Mouse (Mus musculus): ENCODE results near the gene Crxos. TPM values are rescaled to one million over a fixed set of nuclear protein-coding genes. Genes with fewer than 3 reads are reported as not detected.
"Not testable (repeated sequence)": the region's sequence is repeated elsewhere in the genome, so short reads cannot be mapped to it uniquely, and the experiment has no call there.

The Crxos gene
- not detected for total RNA-seq (2021)
- long read RNA-seq, experiment 1 = 0 reads
- long read RNA-seq, experiment 2 = 0 reads

- DNase-seq = no peak
These were observed at the start of gene Crxos for GRCm38 (mm10) chr7:15882317-15882716. TSS of gene Crxos (plus strand) at chr7:15882617.

DNA sequence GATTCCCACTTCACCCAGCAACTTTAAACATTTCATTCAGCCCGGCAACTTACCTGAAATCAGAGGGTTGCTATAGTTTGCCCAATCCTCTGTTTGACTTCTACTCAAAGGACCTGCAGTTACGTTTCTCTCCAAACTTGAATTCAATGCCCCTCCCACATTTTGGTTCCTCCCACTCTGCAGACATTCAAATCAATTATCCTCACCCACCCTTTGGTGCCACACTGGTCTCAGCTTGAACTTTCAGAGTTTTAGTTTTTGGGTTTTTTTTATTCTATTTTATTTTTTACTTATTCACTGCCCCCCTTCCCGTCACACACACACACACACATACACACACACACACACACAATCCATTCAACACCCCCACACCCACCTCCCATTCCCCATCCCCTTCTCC lies 42.8 kb upstream of the Crxos start, which contains the start of gene Obox6:
Obox6 (minus strand) TSS at position 101 of the 400 bp plus-strand sequence.
- DNase-seq = no peak

DNA sequence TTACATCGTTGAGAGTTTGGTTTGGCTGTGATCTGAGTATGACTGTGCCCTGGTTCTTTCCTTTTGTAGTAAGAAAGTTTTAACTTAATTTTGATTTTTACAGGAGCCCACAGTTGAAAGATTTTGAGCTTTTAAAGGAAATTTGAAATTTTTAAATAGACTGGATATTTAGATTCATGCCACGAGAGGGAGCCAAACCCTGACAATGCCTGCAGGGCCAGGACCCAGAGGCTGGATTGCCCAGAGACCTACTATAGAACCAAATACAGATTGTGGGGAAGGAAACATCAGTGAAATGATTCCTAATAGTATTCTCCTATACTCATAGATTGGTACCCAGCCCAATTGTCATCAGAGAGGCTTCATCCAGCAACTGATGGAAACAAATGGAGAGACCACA lies 22.8 kb upstream of the Crxos start:
- DNase-seq = no peak

DNA sequence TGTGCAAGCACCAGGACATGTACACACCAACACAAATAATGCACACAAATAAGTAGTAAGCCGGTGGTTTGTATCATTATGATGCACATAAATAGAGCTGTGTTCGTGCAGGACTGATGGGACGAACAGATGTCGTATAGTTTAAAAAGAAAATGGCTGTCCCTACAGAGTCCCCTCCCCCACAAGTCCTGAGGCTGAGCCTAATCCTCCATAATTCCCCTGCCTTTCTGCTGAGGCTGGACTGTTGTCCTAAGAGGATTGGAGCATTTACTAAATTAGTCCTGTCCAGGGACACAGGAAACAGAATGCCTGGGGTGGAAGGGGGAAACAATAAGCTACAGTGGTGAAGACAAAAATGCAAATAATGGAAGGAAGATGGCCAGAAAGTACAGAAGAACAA lies 18.3 kb upstream of the Crxos start:
- no peak for DNase-seq

DNA sequence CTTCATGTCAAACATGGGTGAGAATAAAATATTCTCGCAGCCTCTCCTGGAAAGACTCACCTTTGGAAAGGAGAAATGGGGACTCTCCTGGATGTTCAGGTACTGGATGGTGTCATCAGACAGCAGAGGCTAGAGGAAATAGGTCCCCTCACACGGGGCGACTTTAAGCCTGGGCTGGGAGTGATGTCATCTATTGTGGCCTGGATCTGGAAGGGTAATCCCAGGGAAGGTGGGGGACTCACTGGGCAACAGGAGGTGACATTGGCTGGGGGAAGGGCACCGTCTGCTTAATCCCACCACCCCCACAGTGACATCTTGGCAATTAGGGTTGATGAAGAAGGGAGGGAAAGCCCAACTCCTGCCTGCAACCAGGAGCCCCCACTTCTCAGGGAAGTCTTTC lies 2.7 kb upstream of the Crxos start, which contains the start of gene Crx:
Crx (minus strand) TSS at position 213 of the 400 bp plus-strand sequence.
- DNase-seq = no peak

DNA sequence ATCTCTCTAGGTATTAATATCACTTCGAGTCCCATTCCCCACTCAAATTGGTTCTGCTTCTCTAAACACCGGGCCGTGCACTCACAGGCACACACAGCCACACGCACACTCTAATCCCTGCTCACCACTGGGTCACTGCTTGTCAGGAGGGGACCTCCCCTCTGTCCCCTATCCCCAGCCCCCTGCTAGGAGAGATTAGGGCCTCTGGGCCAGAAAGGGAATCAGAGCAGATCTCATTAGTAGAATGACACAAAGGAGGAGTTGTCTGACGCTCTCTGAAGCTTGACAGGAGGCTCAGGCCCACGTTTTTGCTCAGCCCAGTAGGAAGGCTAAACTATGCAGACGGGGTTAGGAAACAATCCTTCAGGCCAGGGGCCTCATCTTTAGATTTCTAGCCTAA lies 1.0 kb upstream of the Crxos start:
- DNase-seq = no peak

- DNase-seq = no peak
These were observed 586 bp upstream of the Crxos start for GRCm38 (mm10) chr7:15881831-15882230.

GRCm38 (mm10) chr7:15884127-15884526 lies 1.7 kb downstream of the Crxos start:
- DNase-seq = no peak

DNA sequence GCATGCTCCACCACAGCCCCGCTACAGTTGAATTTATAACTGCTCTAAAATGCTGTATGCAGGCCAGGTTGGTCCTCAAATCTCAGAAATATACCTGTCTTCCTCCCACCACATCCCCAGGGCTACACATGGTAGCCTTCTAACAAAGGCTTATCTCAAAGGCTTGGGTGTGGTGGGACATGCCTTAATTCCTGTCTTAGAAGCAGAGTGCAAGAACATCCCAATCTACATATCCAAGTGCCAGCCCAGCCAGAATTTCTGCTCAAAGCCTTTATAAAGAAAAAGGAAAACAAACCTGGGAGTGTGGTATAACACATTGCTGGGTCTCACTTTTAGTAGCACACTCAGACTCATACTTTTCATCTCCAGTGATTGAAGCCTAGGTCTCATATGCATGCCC lies 11.8 kb downstream of the Crxos start:
- no peak for DNase-seq

- no peak for DNase-seq
These were observed 19.1 kb downstream of the Crxos start for GRCm38 (mm10) chr7:15901366-15902048.

- DNase-seq = no peak
These were observed 23.4 kb downstream of the Crxos start for GRCm38 (mm10) chr7:15905861-15906260.

GRCm38 (mm10) chr7:15906602-15907001 lies 24.2 kb downstream of the Crxos start:
- no peak for DNase-seq

DNA sequence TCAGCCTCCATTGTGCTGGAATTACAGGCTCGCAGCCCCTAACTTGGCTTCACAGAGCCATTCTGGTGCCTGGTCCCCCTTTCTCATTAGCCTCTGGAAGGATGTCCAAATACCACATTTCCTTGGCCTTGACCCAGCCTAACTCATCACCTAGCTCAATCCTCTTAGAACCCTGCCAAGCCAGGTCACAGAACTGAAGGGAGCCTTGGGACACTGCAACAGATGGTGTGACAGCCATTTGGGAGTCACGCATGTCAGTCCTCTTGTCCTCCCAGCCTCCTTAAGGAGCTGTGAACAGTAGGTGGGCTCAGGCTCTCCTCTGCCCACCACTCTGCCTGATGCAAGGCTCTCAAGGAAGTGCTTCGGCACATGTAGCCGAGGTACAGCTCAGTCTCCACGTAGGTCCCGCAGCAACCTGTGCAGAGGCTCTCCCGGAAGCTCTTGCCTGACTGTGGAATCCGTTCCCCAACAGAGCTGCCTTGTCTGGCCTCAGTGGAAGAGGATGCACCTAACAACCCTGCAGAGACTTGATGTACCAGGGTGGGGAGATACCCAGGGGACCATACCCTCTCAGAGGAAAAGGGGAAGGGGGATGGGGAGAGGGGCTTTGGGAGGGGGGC lies 25.7 kb downstream of the Crxos start:
- no peak for DNase-seq

DNA sequence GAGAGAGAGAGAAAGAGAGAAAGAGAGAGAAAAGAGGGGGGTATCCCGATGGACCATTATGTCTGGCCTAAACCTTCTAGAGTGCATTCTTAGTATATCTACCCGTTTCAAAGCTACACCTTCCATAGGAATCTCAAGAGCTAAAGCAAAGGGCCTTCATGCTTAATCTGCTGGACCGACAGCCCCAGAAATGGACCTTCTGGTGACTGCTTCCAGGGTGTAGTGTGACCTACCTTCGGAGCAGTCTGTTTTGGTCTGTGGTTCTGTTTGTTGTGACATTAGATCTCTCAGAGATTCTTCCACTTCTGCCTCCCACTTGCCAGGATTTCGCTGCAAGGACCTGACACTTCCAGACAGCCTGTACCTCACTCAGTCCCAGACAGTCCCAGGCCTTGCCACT lies 28.1 kb downstream of the Crxos start:
- no peak for DNase-seq

GRCm38 (mm10) chr7:15912183-15912582 lies 29.8 kb downstream of the Crxos start:
- peak; percentile 81 for DNase-seq

- peak; percentile 41 for DNase-seq
These were observed 31.8 kb downstream of the Crxos start for GRCm38 (mm10) chr7:15914252-15914651.

DNA sequence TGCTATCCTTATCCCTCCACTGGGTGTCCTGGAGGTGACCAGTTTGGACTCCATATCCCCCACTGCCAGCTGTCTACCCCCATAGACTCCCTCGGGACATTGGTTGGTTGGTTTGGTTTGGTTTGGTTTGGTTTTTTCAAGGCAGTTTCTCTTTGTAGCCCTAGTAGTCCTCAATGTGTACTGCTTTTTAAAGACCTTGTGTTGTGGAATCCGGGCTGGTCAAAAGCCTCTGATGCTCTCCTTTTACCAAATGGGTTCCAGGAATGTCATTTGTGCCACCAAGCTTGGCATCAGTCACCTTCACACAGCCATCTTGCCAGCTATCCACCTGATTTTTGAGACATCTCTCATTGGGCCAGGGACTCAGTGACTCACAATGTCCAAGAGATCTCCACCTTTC lies 32.3 kb downstream of the Crxos start:
- no peak for DNase-seq

DNA sequence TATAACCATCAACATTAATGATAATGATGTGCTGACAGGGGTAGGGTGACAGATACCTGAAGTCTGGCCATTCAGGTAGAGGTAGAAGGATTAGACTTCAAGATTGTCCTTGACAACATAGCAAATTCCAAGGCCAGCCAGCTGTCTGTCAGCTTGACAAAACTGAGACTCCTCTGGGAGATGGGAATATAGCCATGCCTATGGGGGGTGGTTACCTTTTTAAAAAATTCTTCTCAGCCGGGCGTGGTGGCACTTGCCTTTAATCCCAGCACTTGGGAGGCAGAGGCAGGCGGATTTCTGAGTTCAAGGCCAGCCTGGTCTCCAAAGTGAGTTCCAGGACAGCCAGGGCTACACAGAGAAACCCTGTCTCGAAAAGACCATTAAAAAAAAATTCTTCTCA lies 33.3 kb downstream of the Crxos start:
- not testable (repeated sequence) for DNase-seq

DNA sequence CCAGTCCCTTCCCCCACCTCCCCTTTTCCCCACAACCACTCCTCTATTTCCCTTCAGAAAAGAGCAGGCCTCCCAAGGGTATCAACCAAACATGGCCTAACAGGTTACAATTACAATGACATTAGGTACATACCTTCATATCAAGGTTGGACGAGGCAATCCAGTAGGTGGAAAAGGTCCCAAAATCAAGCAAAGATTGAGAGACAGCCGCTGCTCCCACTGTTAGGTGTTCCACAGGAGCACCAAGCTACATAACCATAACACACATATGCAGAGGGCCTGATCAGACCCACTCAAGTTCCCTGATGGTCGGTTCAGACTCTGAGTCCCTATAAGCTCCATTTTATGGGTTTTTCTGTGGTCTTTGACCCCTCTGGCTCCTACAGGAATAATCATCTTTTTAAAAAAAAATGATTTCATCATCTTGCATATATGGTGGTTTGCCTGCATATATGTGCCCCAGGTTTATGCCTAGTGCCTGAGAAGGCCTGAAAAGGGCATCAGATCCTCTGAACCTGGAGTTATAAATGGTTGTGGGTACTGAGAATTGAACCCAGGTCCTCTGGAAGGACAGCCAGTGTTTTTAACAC lies 33.8 kb downstream of the Crxos start:
- no peak for DNase-seq

GRCm38 (mm10) chr7:15916996-15917395 lies 34.6 kb downstream of the Crxos start:
- DNase-seq = no peak

GRCm38 (mm10) chr7:15918371-15918770 lies 36.0 kb downstream of the Crxos start:
- no peak for DNase-seq

GRCm38 (mm10) chr7:15919947-15920346 lies 37.5 kb downstream of the Crxos start:
- DNase-seq = no peak

GRCm38 (mm10) chr7:15920645-15921190 lies 38.3 kb downstream of the Crxos start:
- DNase-seq = no peak

Measured in gastrocnemius, postnatal 10 days (tissue).